Mouse (Mus musculus) heart, adult 2 months (tissue): ENCODE results near the gene Mknk1.

Source experiments
- CTCF ChIP-seq: fragments of 200-600 bp; IDR thresholded peaks from 2 replicates; pipeline ENCODE4 v1.8.1; 2022; ENCODE audit warnings: antibody characterized with exemption, mild to moderate bottlenecking, moderate library complexity
- EP300 ChIP-seq: fragments of 200-500 bp; IDR thresholded peaks from 2 replicates; pipeline ENCODE4 v1.6.1; 2011; ENCODE audit warnings: low read depth, low read length, control low read depth; ENCODE audit not compliant: insufficient read depth

- TF ChIP-seq CTCF (no peak), EP300 (no peak)
Observed at GRCm38 (mm10) chr4:115830491-115830890, 8.5 kb upstream of the Mknk1 start.
